Mouse (Mus musculus) midbrain, embryonic 16.5 days (tissue): ENCODE measurements around the gene Ralgps2. TPM values are rescaled to one million over a fixed set of nuclear protein-coding genes. Genes with fewer than 3 reads are reported as not detected.

Source experiments
- ATAC-seq: fragments of 200-750 bp; cut with Nextera tagmentation; 2 replicates; pipeline ENCODE4 v1.8.0; 2017; ENCODE audit warnings: moderate TSS enrichment
- H3K27ac ChIP-seq: fragments of 300-500 bp; sonication (generic); 2 replicates; pipeline ENCODE4 v1.5.1; 2014; ENCODE audit warnings: mild to moderate bottlenecking, low read length, mixed read lengths
- H3K27me3 ChIP-seq: fragments of 300-500 bp; sonication (generic); 2 replicates; pipeline ENCODE4 v1.6.1; 2014; ENCODE audit warnings: low read depth, low read length, mixed read lengths; ENCODE audit not compliant: control insufficient read depth, insufficient read depth
- H3K36me3 ChIP-seq: fragments of 300-500 bp; sonication (generic); 2 replicates; pipeline ENCODE4 v1.6.1; 2014; ENCODE audit warnings: mild to moderate bottlenecking, low read length, moderate library complexity, mixed read lengths; ENCODE audit not compliant: control insufficient read depth, insufficient read depth
- H3K4me1 ChIP-seq: fragments of 300-500 bp; sonication (generic); 2 replicates; pipeline ENCODE4 v1.6.1; 2014; ENCODE audit warnings: mild to moderate bottlenecking, low read length, mixed read lengths; ENCODE audit not compliant: control insufficient read depth, insufficient read depth
- H3K4me2 ChIP-seq: fragments of 300-500 bp; sonication (generic); 2 replicates; pipeline ENCODE4 v1.6.1; 2014; ENCODE audit warnings: mild to moderate bottlenecking, low read length, mixed read lengths
- H3K4me3 ChIP-seq: fragments of 300-500 bp; sonication (generic); 2 replicates; pipeline ENCODE4 v1.5.1; 2014; ENCODE audit warnings: low read depth, mild to moderate bottlenecking, low read length, moderate library complexity, mixed read lengths
- H3K9ac ChIP-seq: fragments of 300-500 bp; sonication (generic); 2 replicates; pipeline ENCODE4 v1.6.1; 2014; ENCODE audit warnings: low read depth, low read length, mixed read lengths
- H3K9me3 ChIP-seq: fragments of 300-500 bp; sonication (generic); replicated peaks from 2 replicates; pipeline ENCODE4 v1.6.1; 2014; ENCODE audit warnings: mild to moderate bottlenecking, low read length, mixed read lengths; ENCODE audit not compliant: control insufficient read depth, poor library complexity, severe bottlenecking
- WGBS: fragments of 180-500 bp; shearing (Covaris S2); extraction: QIAGEN DNeasy Blood & Tissue Kit; methylation state at CpG from one replicate; pipeline ENCODE4 v1.1.7; 2014; 5-methylcytosine and 5-hydroxymethylcytosine counted together
- polyA plus RNA-seq: library from polyadenylated mRNA; unstranded; fragments of >200 nt; fragmentation: Nextera tagmentation; extraction: Ambion mirVana; gene quantifications from 2 replicates; pipeline ENCODE4 v1.2.1, GENCODE M21; 2015

Ralgps2 gene
- polyA plus RNA-seq, 1 experiment from 2014 or later = 78.1 TPM

DNA sequence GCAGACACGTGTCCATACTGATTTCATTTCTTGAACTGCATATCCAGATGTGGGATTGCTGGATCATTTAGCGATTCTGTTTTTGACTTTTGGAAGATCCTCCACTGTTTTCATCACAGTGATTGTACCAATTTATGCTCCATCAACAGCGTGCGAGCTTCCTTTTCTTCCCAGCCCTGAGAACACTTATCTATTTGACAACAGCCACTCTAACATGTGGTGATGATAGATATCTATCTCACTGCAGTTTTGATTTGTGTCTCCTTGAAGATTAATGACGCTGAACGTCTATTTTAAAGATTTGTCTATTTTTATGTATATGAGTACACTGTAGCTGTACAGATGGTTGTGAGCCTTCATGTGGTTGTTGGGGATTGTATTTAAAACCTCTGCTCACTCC is 34.4 kb upstream of the Ralgps2 start:
- no peak overlapping the region for H3K4me3 ChIP-seq
- WGBS = 84% methylated on average over 6 of the region's 6 CpGs
- no peaks in the 10 kb centered on the region for H3K36me3 ChIP-seq

DNA sequence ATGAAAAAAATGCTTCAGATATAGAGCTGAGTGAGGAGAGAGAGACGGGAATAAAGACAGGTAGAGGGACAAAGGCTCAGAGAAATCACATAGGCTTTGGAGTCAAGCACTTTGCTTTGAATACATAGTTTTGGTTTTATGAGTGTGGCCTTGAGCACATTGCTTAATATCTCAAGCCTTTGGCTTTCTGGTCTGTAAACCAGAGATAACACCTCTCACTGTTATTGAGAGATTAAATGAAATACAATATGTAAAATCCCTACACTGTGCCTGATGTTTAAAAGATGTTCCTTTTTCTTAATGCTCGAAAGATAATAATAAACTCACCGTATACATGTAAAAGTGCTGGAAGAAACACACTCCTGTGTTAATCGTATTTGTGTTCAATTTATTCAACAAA is 33.0 kb upstream of the Ralgps2 start:
- Histone ChIP-seq H3K4me2 (no peak overlapping the region), H3K27ac (no peak overlapping the region), H3K27me3 (no peaks in the 10 kb centered on the region), H3K36me3 (no peaks in the 10 kb centered on the region), H3K4me1 (no peaks in the 10 kb centered on the region), H3K4me3 (no peak overlapping the region), H3K9me3 (no peaks in the 10 kb centered on the region), H3K9ac (no peak overlapping the region)
- no peak for ATAC-seq
- WGBS = 85% methylated on average over 4 of the region's 4 CpGs

More for the DNA sequence above, 34.4 kb upstream of the Ralgps2 start:
- H3K9me3 ChIP-seq = no peaks in the 10 kb centered on the region
- H3K4me2 ChIP-seq = no peak overlapping the region
- H3K27ac ChIP-seq = no peak overlapping the region
- H3K9ac ChIP-seq = no peak overlapping the region
- H3K27me3 ChIP-seq = no peaks in the 10 kb centered on the region
- no peaks in the 10 kb centered on the region for H3K4me1 ChIP-seq
- ATAC-seq = no peak

DNA sequence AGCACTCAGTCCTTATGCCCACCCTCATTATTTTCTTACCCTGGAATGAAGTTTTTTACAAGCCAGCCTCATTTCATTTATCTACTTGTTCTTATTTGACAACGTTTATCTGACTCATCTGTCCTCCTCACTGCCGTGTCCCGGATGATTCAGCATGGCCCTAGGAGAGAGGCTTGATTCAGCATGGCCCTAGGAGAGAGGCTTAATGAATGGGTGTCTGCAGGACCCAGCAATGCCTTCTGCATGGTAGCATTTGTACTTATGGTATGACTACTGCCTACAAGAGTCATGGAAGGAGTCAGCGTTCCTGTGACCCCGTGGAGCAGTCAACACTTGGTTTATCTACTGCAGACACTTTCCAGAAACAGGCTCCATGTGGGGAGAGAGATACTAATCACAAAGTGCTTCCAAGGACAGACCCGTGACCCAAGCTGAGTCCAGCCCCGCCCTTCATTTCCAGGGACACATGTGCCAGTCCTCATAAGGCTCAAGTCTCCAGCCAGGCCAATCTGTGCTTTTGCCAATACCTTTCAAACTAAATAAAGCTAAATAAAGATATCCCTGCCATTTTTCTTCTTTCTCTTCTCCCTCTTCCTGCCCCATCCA is 31.9 kb upstream of the Ralgps2 start:
- ATAC-seq = no peak
- no peak overlapping the region for H3K9ac ChIP-seq
- H3K4me1 ChIP-seq = no peaks in the 10 kb centered on the region
- no peak overlapping the region for H3K4me3 ChIP-seq
- no peak overlapping the region for H3K4me2 ChIP-seq
- H3K9me3 ChIP-seq = no peaks in the 10 kb centered on the region
- H3K27me3 ChIP-seq = no peaks in the 10 kb centered on the region
- H3K36me3 ChIP-seq = no peaks in the 10 kb centered on the region
- H3K27ac ChIP-seq = no peak overlapping the region
- WGBS = 93% methylated on average over 7 of the region's 7 CpGs

DNA sequence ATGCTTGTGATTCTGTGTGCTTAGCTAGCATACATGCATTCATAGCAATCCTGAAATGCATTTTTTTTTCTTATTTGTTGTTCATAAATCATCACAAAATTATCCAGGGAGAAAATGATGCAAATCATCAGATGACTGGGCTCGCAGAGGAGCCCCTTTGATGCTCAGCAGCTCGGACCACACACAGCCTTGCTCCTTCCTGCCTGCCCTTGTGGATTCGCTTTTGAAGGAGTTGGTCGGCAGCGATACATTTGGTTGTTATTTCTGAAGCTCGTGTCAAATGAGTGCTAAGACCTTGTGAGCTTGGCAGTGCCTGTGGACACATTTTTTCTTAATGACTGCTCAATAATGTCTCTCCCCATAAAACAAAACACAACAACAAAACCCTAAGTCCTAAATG is 31.2 kb upstream of the Ralgps2 start:
- no peak overlapping the region for H3K9ac ChIP-seq
- 58% methylated on average over 6 of the region's 6 CpGs for WGBS
- no peaks in the 10 kb centered on the region for H3K36me3 ChIP-seq
- H3K27ac ChIP-seq = no peak overlapping the region
- no peak overlapping the region for H3K4me2 ChIP-seq
- H3K27me3 ChIP-seq = no peaks in the 10 kb centered on the region
- H3K9me3 ChIP-seq = no peaks in the 10 kb centered on the region
- H3K4me1 ChIP-seq = no peaks in the 10 kb centered on the region
- no peak for ATAC-seq
- H3K4me3 ChIP-seq = no peak overlapping the region

DNA sequence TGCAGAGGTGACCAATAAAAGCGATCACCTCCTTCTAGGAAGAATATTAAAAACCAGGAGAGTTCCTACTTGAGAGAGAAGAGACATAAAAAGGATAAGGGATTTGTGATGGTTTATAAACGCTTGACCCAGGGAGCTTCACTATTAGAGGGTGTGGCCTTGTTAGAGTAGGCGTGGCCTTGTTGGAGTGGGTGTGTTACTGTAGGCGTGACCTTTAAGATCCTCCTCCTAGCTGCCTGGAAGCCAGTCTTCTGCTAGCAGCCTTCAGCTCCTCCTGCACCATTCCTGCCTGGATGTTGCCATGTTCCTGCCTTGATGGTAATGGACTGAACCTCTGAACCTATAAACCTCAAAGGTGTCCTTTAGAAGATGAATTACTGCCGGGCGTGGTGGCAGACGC is 28.7 kb upstream of the Ralgps2 start:
- Histone ChIP-seq H3K27ac (no peak overlapping the region), H3K36me3 (no peaks in the 10 kb centered on the region), H3K4me2 (no peak overlapping the region), H3K9ac (no peak overlapping the region), H3K27me3 (no peaks in the 10 kb centered on the region), H3K9me3 (no peaks in the 10 kb centered on the region), H3K4me1 (peaks cover 2% of the 10 kb centered on the region; the same call in 1 of the 2 replicates), H3K4me3 (no peak overlapping the region)
- ATAC-seq = no peak
- 81% methylated on average over 7 of the region's 7 CpGs for WGBS

DNA sequence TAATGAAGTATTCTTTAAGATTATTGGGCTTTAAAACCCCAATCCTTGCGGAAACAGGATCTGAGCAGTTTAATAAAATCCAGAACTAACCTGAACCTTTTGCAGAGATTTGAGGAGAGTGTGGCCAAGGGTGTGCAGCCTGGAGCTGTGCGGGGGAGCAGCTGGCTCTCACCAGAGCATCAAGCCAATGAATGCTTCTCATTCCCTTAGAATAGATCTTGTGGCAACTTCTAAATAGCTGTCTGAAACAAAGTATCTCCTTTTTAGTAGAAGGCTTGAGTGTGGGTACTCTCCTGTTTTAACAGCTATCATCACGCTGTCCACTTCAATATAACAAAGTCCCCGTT is 25.1 kb upstream of the Ralgps2 start:
- WGBS = 77% methylated on average over 4 of the region's 4 CpGs
- H3K4me3 ChIP-seq = no peak overlapping the region
- no peak overlapping the region for H3K27ac ChIP-seq
- no peaks in the 10 kb centered on the region for H3K9me3 ChIP-seq
- H3K9ac ChIP-seq = no peak overlapping the region
- ATAC-seq = no peak
- H3K36me3 ChIP-seq = no peaks in the 10 kb centered on the region
- H3K4me1 ChIP-seq = peaks cover 2% of the 10 kb centered on the region; the same call in 1 of the 2 replicates
- no peaks in the 10 kb centered on the region for H3K27me3 ChIP-seq
- H3K4me2 ChIP-seq = no peak overlapping the region

DNA sequence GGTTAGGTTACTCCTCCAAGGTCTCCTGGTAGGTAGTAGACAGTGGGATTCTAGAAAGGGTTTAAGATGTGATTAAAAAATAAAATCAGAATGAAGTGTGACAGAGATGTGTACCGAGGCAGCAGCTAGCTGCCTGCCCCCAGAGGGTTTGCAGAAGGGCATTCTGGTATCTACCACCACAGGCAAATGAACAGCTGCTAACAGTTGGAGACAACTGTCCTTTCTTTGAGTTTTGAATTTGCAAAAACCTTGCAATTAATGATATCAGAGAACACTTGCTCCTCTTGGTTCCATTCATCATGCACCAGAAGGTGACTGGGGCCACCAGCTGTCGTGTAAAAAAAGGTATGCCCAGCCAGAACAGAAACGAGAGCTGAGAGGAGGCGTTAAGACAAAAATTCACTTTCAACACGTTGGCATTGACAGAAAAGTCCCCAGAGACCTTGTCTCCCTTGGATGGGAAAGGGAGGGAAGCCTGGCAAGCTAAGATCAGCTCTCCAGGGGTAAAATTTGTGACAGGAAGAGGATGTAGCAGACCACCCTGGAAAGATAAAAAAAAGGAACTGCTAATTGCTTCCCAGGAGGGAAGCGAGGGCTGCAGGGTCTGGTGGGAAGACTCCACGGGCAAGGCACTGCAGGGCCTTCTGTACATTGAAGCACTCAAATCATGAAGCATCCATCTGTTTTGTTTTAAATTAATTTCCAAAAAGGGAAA is 24.6 kb upstream of the Ralgps2 start:
- ATAC-seq = no peak
- Histone ChIP-seq H3K27ac (no peak overlapping the region), H3K36me3 (no peaks in the 10 kb centered on the region), H3K4me2 (no peak overlapping the region), H3K9me3 (no peaks in the 10 kb centered on the region), H3K4me1 (peaks cover 2% of the 10 kb centered on the region; the same call in 1 of the 2 replicates), H3K4me3 (no peak overlapping the region), H3K9ac (no peak overlapping the region), H3K27me3 (no peaks in the 10 kb centered on the region)
- WGBS = 26% methylated on average over 7 of the region's 7 CpGs

DNA sequence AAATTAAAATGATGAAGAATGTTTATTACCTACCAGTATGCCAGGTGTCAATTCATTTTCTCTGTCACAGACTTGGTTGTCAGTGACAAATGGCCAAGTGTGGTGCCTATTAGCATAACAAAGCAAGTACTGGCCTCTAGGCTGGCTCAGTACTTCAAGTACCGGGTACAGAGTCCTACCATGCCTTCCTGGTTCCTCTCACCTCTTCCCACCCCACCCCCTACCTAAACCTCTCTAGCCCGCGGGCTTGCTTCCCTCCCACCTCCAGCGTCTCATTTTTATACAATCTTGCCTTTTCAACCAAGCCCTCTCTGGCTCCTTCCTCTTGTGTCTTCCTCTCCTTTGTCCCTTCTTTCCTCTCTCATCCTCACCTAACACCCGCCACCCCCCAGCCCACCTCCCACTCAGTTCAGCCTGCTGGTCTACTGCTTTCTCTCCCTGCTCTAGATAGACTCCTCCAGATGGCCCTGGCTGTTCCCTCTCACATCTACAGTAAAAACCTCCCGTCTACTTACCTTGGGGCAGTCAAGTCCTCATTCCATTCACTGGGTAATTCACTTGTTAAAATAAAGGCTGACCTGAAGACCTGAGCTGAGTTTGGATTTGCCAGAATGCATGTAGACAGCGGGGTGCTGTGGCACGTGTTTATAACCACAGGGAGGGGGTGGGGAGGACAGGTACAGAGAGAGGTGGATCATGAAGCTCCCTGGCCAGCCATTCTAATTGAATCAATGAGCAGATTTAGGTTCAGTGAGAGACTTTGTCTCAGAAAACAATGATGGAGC is 22.2 kb upstream of the Ralgps2 start:
- no peak overlapping the region for H3K4me3 ChIP-seq
- no peak overlapping the region for H3K9ac ChIP-seq
- H3K4me1 ChIP-seq = peaks cover 2% of the 10 kb centered on the region; the same call in 1 of the 2 replicates
- WGBS = 53% methylated on average over 8 of the region's 8 CpGs
- H3K27me3 ChIP-seq = no peaks in the 10 kb centered on the region
- no peak overlapping the region for H3K4me2 ChIP-seq
- H3K27ac ChIP-seq = no peak overlapping the region
- ATAC-seq = no peak
- no peaks in the 10 kb centered on the region for H3K9me3 ChIP-seq
- no peaks in the 10 kb centered on the region for H3K36me3 ChIP-seq

DNA sequence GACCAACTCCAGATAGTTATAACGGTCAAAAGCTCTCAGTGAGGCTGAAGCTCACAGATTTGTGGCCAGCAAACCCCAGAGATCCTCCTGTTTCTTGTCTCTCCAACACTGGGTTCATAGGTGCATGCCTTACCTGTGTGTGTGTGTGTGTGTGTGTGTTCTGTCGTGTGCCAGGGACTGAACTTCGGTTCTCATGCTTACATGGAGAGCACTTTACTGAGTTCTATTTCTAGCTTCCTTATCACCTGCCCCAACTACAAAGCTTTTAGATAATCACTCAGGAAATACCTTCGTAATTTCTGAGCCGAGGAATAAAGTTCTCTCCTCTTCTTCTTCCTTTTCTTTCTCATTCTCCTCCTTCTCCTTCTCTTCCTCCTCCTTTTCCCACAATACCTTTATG is 19.6 kb upstream of the Ralgps2 start:
- H3K9me3 ChIP-seq = no peaks in the 10 kb centered on the region
- no peak overlapping the region for H3K4me2 ChIP-seq
- no peaks in the 10 kb centered on the region for H3K27me3 ChIP-seq
- H3K4me3 ChIP-seq = no peak overlapping the region
- no peak overlapping the region for H3K27ac ChIP-seq
- peaks cover under 1% of the 10 kb centered on the region; the same call in 1 of the 2 replicates for H3K4me1 ChIP-seq
- no peaks in the 10 kb centered on the region for H3K36me3 ChIP-seq
- ATAC-seq = no peak
- no peak overlapping the region for H3K9ac ChIP-seq
- WGBS = 89% methylated on average over 5 of the region's 5 CpGs
